Mouse (Mus musculus) forebrain, embryonic 16.5 days (tissue): ENCODE measurements around the gene Zfp62. TPM values are rescaled to one million over a fixed set of nuclear protein-coding genes. Genes with fewer than 3 reads are reported as not detected.

Source experiments
- ATAC-seq: fragments of 200-750 bp; cut with Nextera tagmentation; 2 replicates; pipeline ENCODE4 v1.8.0; 2017; ENCODE audit warnings: mild to moderate bottlenecking, moderate library complexity
- H3K27ac ChIP-seq: fragments of 300-500 bp; sonication (generic); 2 replicates; pipeline ENCODE4 v1.5.1; 2014; ENCODE audit warnings: low read length, control low read depth
- H3K27me3 ChIP-seq: fragments of 300-500 bp; sonication (generic); replicated peaks from 2 replicates; pipeline ENCODE4 v1.6.1; 2014; ENCODE audit warnings: low read length; ENCODE audit not compliant: control insufficient read depth, insufficient read depth
- H3K36me3 ChIP-seq: fragments of 300-500 bp; sonication (generic); 2 replicates; pipeline ENCODE4 v1.6.1; 2014; ENCODE audit not compliant: control insufficient read depth, insufficient read depth
- H3K4me1 ChIP-seq: fragments of 300-500 bp; sonication (generic); replicated peaks from 2 replicates; pipeline ENCODE4 v1.6.1; 2014; ENCODE audit warnings: low read length; ENCODE audit not compliant: control insufficient read depth, insufficient read depth
- H3K4me2 ChIP-seq: fragments of 300-500 bp; sonication (generic); 2 replicates; pipeline ENCODE4 v1.6.1; 2014; ENCODE audit warnings: mild to moderate bottlenecking, low read length, control low read depth
- H3K4me3 ChIP-seq: fragments of 300-500 bp; sonication (generic); replicated peaks from 2 replicates; pipeline ENCODE4 v1.5.1; 2014; ENCODE audit warnings: mild to moderate bottlenecking, low read length, control low read depth
- H3K9ac ChIP-seq: fragments of 300-500 bp; sonication (generic); replicated peaks from 2 replicates; pipeline ENCODE4 v1.6.1; 2014; ENCODE audit warnings: low read depth, low read length, control low read depth
- H3K9me3 ChIP-seq: fragments of 300-500 bp; sonication (generic); 2 replicates; pipeline ENCODE4 v1.6.1; 2016; ENCODE audit warnings: low read length; ENCODE audit not compliant: control insufficient read depth
- WGBS: fragments of 180-500 bp; shearing (Covaris S2); extraction: QIAGEN DNeasy Blood & Tissue Kit; methylation state at CpG from one replicate; pipeline ENCODE4 v1.1.7; 2014; 5-methylcytosine and 5-hydroxymethylcytosine counted together
- polyA plus RNA-seq: library from polyadenylated mRNA; unstranded; fragments of >200 nt; fragmentation: Nextera tagmentation; extraction: Ambion mirVana; gene quantifications from 2 replicates; pipeline ENCODE4 v1.2.1, GENCODE M21; 2015

Zfp62 gene
- polyA plus RNA-seq, 1 experiment from 2014 or later: 59.1 TPM

GRCm38 (mm10) chr11:49251380-49251761, 48.3 kb downstream of the Zfp62 start:
- Histone ChIP-seq H3K4me3 (no peak overlapping the region; the same call in 1 of the 2 replicates), H3K27me3 (no peaks in the 10 kb centered on the region), H3K9me3 (no peaks in the 10 kb centered on the region), H3K36me3 (no peaks in the 10 kb centered on the region), H3K4me2 (peak overlapping the region; percentile 76), H3K4me1 (peaks cover 14% of the 10 kb centered on the region), H3K27ac (no peak overlapping the region), H3K9ac (peak overlapping the region; percentile 84; the same call in 1 of the 2 replicates)
- no peak for ATAC-seq
- WGBS: 72% methylated on average over 7 of the region's 7 CpGs

DNA sequence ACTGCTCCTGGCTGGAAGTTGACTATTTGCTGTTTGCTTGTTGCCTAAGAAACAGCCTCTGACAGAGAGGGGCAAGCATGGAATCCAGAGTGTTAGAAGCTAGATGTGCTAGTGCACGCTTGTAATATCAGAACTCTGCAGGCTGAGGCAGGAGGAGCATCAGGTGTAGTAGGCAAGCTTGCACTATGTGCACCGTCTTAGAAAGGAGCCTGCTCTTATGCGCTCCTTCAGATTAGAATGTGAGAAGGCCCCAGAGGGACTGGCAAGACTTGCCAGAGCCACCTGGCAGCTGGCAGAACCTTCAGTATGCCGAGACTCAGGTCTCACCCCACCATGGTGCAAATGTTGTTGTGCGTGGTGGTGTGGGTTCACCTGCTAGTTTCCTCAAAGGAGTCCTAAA, 49.0 kb downstream of the Zfp62 start:
- Histone ChIP-seq H3K27me3 (no peaks in the 10 kb centered on the region), H3K36me3 (no peaks in the 10 kb centered on the region), H3K9me3 (no peaks in the 10 kb centered on the region), H3K9ac (no peak overlapping the region), H3K4me3 (no peak overlapping the region), H3K4me2 (no peak overlapping the region), H3K4me1 (peaks cover 14% of the 10 kb centered on the region), H3K27ac (no peak overlapping the region)
- no peak for ATAC-seq
- WGBS: 94% methylated on average over 5 of the region's 5 CpGs

- Histone ChIP-seq H3K4me3 (no peak overlapping the region), H3K4me2 (no peak overlapping the region), H3K27ac (no peak overlapping the region), H3K27me3 (no peaks in the 10 kb centered on the region), H3K4me1 (peaks cover 14% of the 10 kb centered on the region), H3K9ac (no peak overlapping the region), H3K36me3 (no peaks in the 10 kb centered on the region), H3K9me3 (no peaks in the 10 kb centered on the region)
- 89% methylated on average over 6 of the region's 6 CpGs for WGBS
- ATAC-seq: no peak
Measured at GRCm38 (mm10) chr11:49253035-49253434, 49.9 kb downstream of the Zfp62 start.

DNA sequence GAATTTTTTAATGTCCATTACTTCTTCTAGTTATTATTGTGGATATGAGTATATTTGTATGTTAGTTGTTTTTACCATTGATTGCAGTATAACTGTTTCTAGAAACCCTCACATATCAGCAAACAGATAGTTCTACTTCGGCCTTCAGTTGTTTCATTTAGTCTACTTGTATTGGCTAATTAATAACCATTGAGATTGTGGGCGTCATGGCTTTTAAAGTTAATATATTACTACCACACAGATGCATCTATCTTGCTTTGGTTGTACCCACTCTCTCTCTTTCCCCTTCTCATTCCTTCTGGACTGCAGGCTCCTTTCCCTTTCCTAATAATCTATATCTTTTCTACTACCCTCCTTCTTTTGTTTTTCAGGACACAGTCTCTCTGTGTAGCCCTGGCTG, 56.2 kb downstream of the Zfp62 start:
- no peak overlapping the region for H3K4me2 ChIP-seq
- no peak overlapping the region for H3K9ac ChIP-seq
- no peaks in the 10 kb centered on the region for H3K9me3 ChIP-seq
- no peak overlapping the region for H3K4me3 ChIP-seq
- ATAC-seq: no peak
- WGBS: 96% methylated on average over 2 of the region's 2 CpGs
- no peaks in the 10 kb centered on the region for H3K27me3 ChIP-seq
- H3K4me1 ChIP-seq: no peaks in the 10 kb centered on the region
- H3K27ac ChIP-seq: no peak overlapping the region
- peaks cover 5% of the 10 kb centered on the region for H3K36me3 ChIP-seq

GRCm38 (mm10) chr11:49259829-49260228, 56.7 kb downstream of the Zfp62 start:
- Histone ChIP-seq H3K4me2 (no peak overlapping the region), H3K9ac (no peak overlapping the region), H3K4me1 (no peaks in the 10 kb centered on the region), H3K4me3 (no peak overlapping the region), H3K9me3 (no peaks in the 10 kb centered on the region), H3K36me3 (peaks cover 5% of the 10 kb centered on the region), H3K27me3 (no peaks in the 10 kb centered on the region), H3K27ac (no peak overlapping the region)
- ATAC-seq: no peak
- WGBS: 83% methylated on average over 1 of the region's 1 CpGs

- Histone ChIP-seq H3K4me1 (no peaks in the 10 kb centered on the region), H3K27me3 (no peaks in the 10 kb centered on the region), H3K4me3 (no peak overlapping the region), H3K4me2 (no peak overlapping the region), H3K36me3 (peaks cover 5% of the 10 kb centered on the region), H3K9me3 (no peaks in the 10 kb centered on the region), H3K27ac (no peak overlapping the region), H3K9ac (no peak overlapping the region)
- WGBS: 91% methylated on average over 21 of the region's 21 CpGs
- ATAC-seq: no peak
Measured at GRCm38 (mm10) chr11:49260598-49261312, 57.7 kb downstream of the Zfp62 start.

- Histone ChIP-seq H3K27me3 (no peaks in the 10 kb centered on the region), H3K36me3 (peaks cover 5% of the 10 kb centered on the region), H3K4me2 (no peak overlapping the region), H3K27ac (no peak overlapping the region), H3K9me3 (no peaks in the 10 kb centered on the region), H3K4me1 (no peaks in the 10 kb centered on the region), H3K4me3 (no peak overlapping the region), H3K9ac (no peak overlapping the region)
- ATAC-seq: no peak
- 95% methylated on average over 14 of the region's 14 CpGs for WGBS
Measured at GRCm38 (mm10) chr11:49261313-49261855, 58.3 kb downstream of the Zfp62 start.

GRCm38 (mm10) chr11:49262286-49262685, 59.2 kb downstream of the Zfp62 start:
- peaks cover 5% of the 10 kb centered on the region for H3K36me3 ChIP-seq
- H3K9me3 ChIP-seq: no peaks in the 10 kb centered on the region
- no peak overlapping the region for H3K4me2 ChIP-seq
- H3K9ac ChIP-seq: no peak overlapping the region
- H3K27ac ChIP-seq: no peak overlapping the region
- ATAC-seq: no peak
- no peaks in the 10 kb centered on the region for H3K4me1 ChIP-seq
- no peak overlapping the region for H3K4me3 ChIP-seq
- WGBS: 90% methylated on average over 5 of the region's 5 CpGs
- H3K27me3 ChIP-seq: no peaks in the 10 kb centered on the region

GRCm38 (mm10) chr11:49263149-49263548, 60.1 kb downstream of the Zfp62 start:
- H3K27ac ChIP-seq: no peak overlapping the region
- no peaks in the 10 kb centered on the region for H3K9me3 ChIP-seq
- no peak overlapping the region for H3K9ac ChIP-seq
- ATAC-seq: no peak
- H3K4me2 ChIP-seq: no peak overlapping the region
- peaks cover 5% of the 10 kb centered on the region for H3K36me3 ChIP-seq
- H3K27me3 ChIP-seq: no peaks in the 10 kb centered on the region
- no peak overlapping the region for H3K4me3 ChIP-seq
- 89% methylated on average over 6 of the region's 6 CpGs for WGBS
- H3K4me1 ChIP-seq: no peaks in the 10 kb centered on the region
